Mouse (Mus musculus) heart, adult 2 months (tissue): ENCODE data around the gene Hivep2. TPM values are rescaled to one million over a fixed set of nuclear protein-coding genes. Genes with fewer than 3 reads are reported as not detected.
A peak's percentile ranks its signal among the peaks of the same experiment; 100 is the strongest.

Source experiments
- DNase-seq, 2 experiments: peaks; one replicate each; pipeline ENCODE4 v3.0.0; 2021
- H3K27ac ChIP-seq: fragments of 200-600 bp; 2 replicates; pipeline ENCODE4 v1.8.1; 2022
- H3K27me3 ChIP-seq: fragments of 200-500 bp; 2 replicates; pipeline ENCODE4 v1.6.1; 2012; ENCODE audit warnings: mild to moderate bottlenecking, low read length, inconsistent platforms, mixed read lengths; ENCODE audit not compliant: control insufficient read depth, insufficient read depth
- H3K36me3 ChIP-seq: fragments of 200-500 bp; 2 replicates; pipeline ENCODE4 v1.6.1; 2012; ENCODE audit warnings: low read length, inconsistent platforms; ENCODE audit not compliant: control insufficient read depth, insufficient read depth
- H3K4me1 ChIP-seq: fragments of 200-500 bp; 2 replicates; pipeline ENCODE4 v1.6.1; 2011; ENCODE audit warnings: low read length; ENCODE audit not compliant: control insufficient read depth, insufficient read depth
- H3K4me3 ChIP-seq: fragments of 200-600 bp; 2 replicates; pipeline ENCODE4 v1.8.1; 2022
- H3K79me2 ChIP-seq: fragments of 200-500 bp; replicated peaks from 2 replicates; pipeline ENCODE4 v1.6.1; 2012; ENCODE audit warnings: mild to moderate bottlenecking, inconsistent platforms, low read length, moderate library complexity, mixed read lengths; ENCODE audit not compliant: control insufficient read depth, insufficient read depth
- H3K9ac ChIP-seq: fragments of 200-500 bp; 2 replicates; pipeline ENCODE4 v1.6.1; 2012; ENCODE audit warnings: low read depth, mild to moderate bottlenecking, control low read depth, inconsistent platforms, low read length, mixed read lengths
- CTCF ChIP-seq: fragments of 200-600 bp; IDR thresholded peaks from 2 replicates; pipeline ENCODE4 v1.8.1; 2022; ENCODE audit warnings: antibody characterized with exemption, mild to moderate bottlenecking, moderate library complexity
- EP300 ChIP-seq: fragments of 200-500 bp; IDR thresholded peaks from 2 replicates; pipeline ENCODE4 v1.6.1; 2011; ENCODE audit warnings: low read depth, low read length, control low read depth; ENCODE audit not compliant: insufficient read depth
- POLR2A ChIP-seq: fragments of 200-500 bp; IDR thresholded peaks from 2 replicates; pipeline ENCODE4 v1.6.1; 2011; ENCODE audit warnings: mild to moderate bottlenecking, low read depth, low read length, control low read depth; ENCODE audit not compliant: insufficient read depth
- WGBS: fragments of 180-500 bp; shearing (Covaris S2); methylation state at CpG from one replicate; pipeline ENCODE4 v1.1.7; 2018; 5-methylcytosine and 5-hydroxymethylcytosine counted together
- intact Hi-C: fragments of 180-260 bp; cut with DNase I; formaldehyde crosslinking; loops from one replicate; pipeline ENCODE4 v1.15.1; 2025
- polyA plus RNA-seq: library from polyadenylated mRNA; depleted of rRNA; stranded (reverse); fragments of >200 nt; gene quantifications from 2 replicates; pipeline ENCODE4 v1.2.3, GENCODE M21; 2012
- total RNA-seq, 2 experiments: library from RNA; stranded (reverse); gene quantifications; 2 replicates each; pipeline ENCODE4 v1.2.3; 2021

Gene Hivep2
- total and polyA plus RNA-seq, 3 experiments, result 5.3 to 22.6 (median 20.9) TPM

- no peaks in the 10 kb centered on the region for H3K27me3 ChIP-seq
- WGBS, result 84% methylated on average over 9 of the region's 9 CpGs
- H3K36me3 ChIP-seq, result peaks cover 2% of the 10 kb centered on the region; the same call in 1 of the 2 replicates
- DNase-seq, result no peak
- TF ChIP-seq CTCF, result no peak
- TF ChIP-seq POLR2A, result no peak
- TF ChIP-seq EP300, result no peak
- H3K27ac ChIP-seq, result no peak overlapping the region
- intact Hi-C loops, result no loop called here
- H3K9ac ChIP-seq, result no peak overlapping the region
- peaks cover 11% of the 10 kb centered on the region for H3K79me2 ChIP-seq
- no peak overlapping the region for H3K4me3 ChIP-seq
- H3K4me1 ChIP-seq, result peaks cover 13% of the 10 kb centered on the region
These were observed 111.0 kb downstream of the Hivep2 start for GRCm38 (mm10) chr10:14076880-14077279.

- no peak overlapping the region for H3K4me3 ChIP-seq
- DNase-seq, result no peak
- H3K27me3 ChIP-seq, result no peaks in the 10 kb centered on the region
- peaks cover 6% of the 10 kb centered on the region for H3K36me3 ChIP-seq
- 79% methylated on average over 6 of the region's 6 CpGs for WGBS
- no peak overlapping the region for H3K27ac ChIP-seq
- H3K4me1 ChIP-seq, result peaks cover 10% of the 10 kb centered on the region
- intact Hi-C loops, result loop anchor here (10.0 kb wide), 1 partner anchor 516 kb away; no protein-coding TSS in a partner anchor
- H3K79me2 ChIP-seq, result peaks cover 11% of the 10 kb centered on the region
- TF ChIP-seq EP300 (no peak), CTCF (no peak), POLR2A (no peak)
- no peak overlapping the region for H3K9ac ChIP-seq
These were observed 115.0 kb downstream of the Hivep2 start for GRCm38 (mm10) chr10:14080830-14081229.

- Histone ChIP-seq H3K27ac (no peak overlapping the region), H3K27me3 (no peaks in the 10 kb centered on the region), H3K4me1 (peaks cover 10% of the 10 kb centered on the region), H3K36me3 (peaks cover 8% of the 10 kb centered on the region), H3K4me3 (no peak overlapping the region), H3K9ac (no peak overlapping the region), H3K79me2 (peaks cover 11% of the 10 kb centered on the region)
- 84% methylated on average over 3 of the region's 3 CpGs for WGBS
- DNase-seq, result no peak
- intact Hi-C loops, result loop anchor here (10.0 kb wide), 1 partner anchor 517 kb away; no protein-coding TSS in a partner anchor
- TF ChIP-seq CTCF, result no peak
- TF ChIP-seq POLR2A, result no peak
- TF ChIP-seq EP300, result no peak
These were observed 115.9 kb downstream of the Hivep2 start for GRCm38 (mm10) chr10:14081824-14082223.

GRCm38 (mm10) chr10:14082275-14082674 is 116.4 kb downstream of the Hivep2 start:
- Histone ChIP-seq H3K4me1 (peaks cover 13% of the 10 kb centered on the region), H3K79me2 (peaks cover 11% of the 10 kb centered on the region), H3K4me3 (no peak overlapping the region), H3K27me3 (no peaks in the 10 kb centered on the region), H3K36me3 (peaks cover 8% of the 10 kb centered on the region), H3K9ac (no peak overlapping the region), H3K27ac (no peak overlapping the region)
- 65% methylated on average over 3 of the region's 3 CpGs for WGBS
- no peak for TF ChIP-seq POLR2A
- no peak for TF ChIP-seq EP300
- TF ChIP-seq CTCF, result no peak
- no peak for DNase-seq
- intact Hi-C loops, result loop anchor here (10.0 kb wide), 1 partner anchor 517 kb away; no protein-coding TSS in a partner anchor

GRCm38 (mm10) chr10:14085241-14085659 is 119.4 kb downstream of the Hivep2 start:
- TF ChIP-seq CTCF, result no peak
- peak; percentile 45; the same call in 1 of the 2 replicates for TF ChIP-seq POLR2A
- Histone ChIP-seq H3K9ac (no peak overlapping the region), H3K79me2 (peaks cover 10% of the 10 kb centered on the region), H3K4me1 (peaks cover 15% of the 10 kb centered on the region), H3K27ac (peak overlapping the region; percentile 91), H3K27me3 (no peaks in the 10 kb centered on the region), H3K36me3 (peaks cover 13% of the 10 kb centered on the region), H3K4me3 (0 out of 2 replicates have a peak overlapping the region, but pooled peaks have one; percentile 19)
- DNase-seq, result peak; percentile 41 to 54
- WGBS, result 42% methylated on average over 12 of the region's 12 CpGs
- intact Hi-C loops, result loop anchor here (1.0 to 10.0 kb wide), 4 partner anchors 38 to 520 kb away; no protein-coding TSS in a partner anchor

- peaks cover 13% of the 10 kb centered on the region for H3K36me3 ChIP-seq
- peaks cover 15% of the 10 kb centered on the region for H3K4me1 ChIP-seq
- H3K4me3 ChIP-seq, result peak overlapping the region; percentile 41
- H3K9ac ChIP-seq, result peak overlapping the region; percentile 14
- no peak for TF ChIP-seq EP300
- TF ChIP-seq CTCF, result no peak
- no peak for TF ChIP-seq POLR2A
- peak; percentile 46 to 48 for DNase-seq
- H3K79me2 ChIP-seq, result peaks cover 7% of the 10 kb centered on the region
- H3K27me3 ChIP-seq, result no peaks in the 10 kb centered on the region
- intact Hi-C loops, result loop anchor here (1.0 to 10.0 kb wide), 4 partner anchors 39 to 521 kb away; no protein-coding TSS in a partner anchor
- H3K27ac ChIP-seq, result peak overlapping the region; percentile 91
- 26% methylated on average over 10 of the region's 10 CpGs for whole genome bisulfite sequencing
These were observed 120.1 kb downstream of the Hivep2 start for GRCm38 (mm10) chr10:14085882-14086515.
